Mouse (Mus musculus): ENCODE data around the gene Thsd4.

DNA sequence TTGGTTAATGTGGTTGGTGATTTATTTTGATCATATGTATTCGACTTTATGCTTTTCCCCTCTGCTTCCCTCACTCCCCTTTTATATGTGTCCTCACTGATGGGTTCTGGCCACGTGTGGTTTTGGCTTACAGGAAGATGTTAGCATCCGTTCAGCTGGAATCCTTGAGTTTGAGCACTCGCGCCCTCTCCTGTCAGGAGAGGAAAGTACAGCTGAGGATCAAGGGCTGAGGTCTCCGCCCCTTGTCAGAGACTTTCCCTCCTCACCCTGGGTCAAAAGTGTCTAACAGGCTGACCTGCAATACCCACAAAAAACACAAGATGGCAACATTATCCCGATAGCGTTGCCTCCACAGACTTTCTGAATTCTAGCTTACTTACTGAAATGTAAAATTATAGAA, 562.6 kb downstream of the Thsd4 start:
- TF ChIP-seq CTCF (IDR thresholded peaks at IDR 0.05): peak; percentile 97
- TF ChIP-seq EP300 (IDR thresholded peaks at IDR 0.05): no peak
